Mouse (Mus musculus): ENCODE results near the gene Tc2n. TPM values are rescaled to one million over a fixed set of nuclear protein-coding genes. Genes with fewer than 3 reads are reported as not detected.
A peak's percentile ranks its signal among the peaks of the same experiment; 100 is the strongest.

Gene Tc2n
- 0.35 and 1.3 TPM in 2 replicates for polyA plus RNA-seq (2015; fragmentation: Nextera tagmentation; extraction: Ambion mirVana)

DNA sequence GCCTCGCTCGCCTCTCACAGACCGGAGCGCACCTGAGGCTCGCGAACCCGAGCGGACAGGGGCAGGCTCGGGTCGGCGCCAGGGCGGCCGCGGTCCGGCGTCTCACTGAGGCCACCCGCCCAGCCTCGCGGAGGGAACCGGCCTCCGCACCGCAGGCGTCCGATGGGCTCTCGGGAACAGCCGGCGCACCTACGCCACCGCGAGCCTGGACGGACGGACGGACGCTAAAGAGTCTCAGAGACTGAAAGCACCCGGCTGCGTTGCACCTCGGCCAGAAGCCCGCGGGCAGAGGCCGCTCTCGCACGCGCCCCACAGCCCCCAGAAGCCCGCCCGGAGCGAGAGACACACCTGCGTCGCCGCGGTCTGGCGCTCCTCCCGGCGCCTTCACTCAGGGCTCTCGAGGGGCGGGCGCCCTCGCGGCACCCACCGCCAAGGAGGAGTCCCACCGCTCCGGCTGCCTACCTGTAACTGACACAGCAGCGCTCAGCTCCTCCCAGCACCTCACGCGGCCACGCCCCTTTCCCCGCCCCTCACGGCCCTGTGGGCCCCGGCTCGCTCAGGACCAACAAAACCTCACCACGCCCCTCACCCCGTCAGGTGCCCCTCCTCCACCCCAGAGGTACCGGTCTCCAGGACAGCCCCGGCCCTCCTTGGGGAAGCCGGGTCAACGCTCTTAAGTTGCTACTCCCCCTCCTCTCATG, at the start of gene Tc2n:
Tc2n (minus strand) TSS at position 470 of the 701 bp plus-strand sequence.
- 1% methylated on average over 75 of the region's 75 CpGs for WGBS

DNA sequence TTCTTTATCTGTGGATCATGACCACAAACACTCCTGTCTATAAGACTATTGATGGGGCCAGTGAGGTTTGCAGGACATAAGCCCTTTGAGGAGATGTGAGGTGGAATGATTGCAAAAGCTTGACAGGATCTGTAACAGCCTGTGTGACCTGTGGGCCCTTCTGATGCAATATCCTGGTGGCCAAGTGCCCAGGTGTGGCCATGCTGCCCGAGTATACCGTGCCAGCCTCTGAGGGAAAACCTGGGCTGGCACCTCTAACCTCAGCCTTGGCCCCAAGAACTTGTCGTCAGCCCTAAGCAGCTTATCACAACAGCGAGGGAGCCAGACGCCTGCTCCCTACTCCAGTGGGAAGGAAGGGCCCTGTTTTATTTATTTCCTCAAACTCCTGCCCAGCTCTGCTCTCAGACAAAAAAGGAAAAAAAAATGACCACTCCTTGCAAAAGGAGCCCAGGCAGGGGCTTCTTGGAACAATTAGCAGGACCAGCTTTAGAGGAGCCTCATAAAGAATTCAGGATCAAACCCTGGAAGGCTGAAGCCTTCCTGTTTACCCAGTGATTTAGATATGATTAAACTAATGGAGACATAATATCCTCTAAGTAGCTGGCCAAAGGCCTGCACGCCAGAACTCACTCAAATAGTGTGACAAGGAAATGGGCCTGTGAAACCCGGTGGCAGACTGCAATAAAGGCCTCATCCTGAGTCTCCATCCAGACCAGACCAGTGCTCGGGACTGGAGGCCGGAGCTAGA, 49.2 kb upstream of the Tc2n start:
- ATAC-seq (replicated peaks; ENCODE audit: extremely low read depth, insufficient read depth, low FRiP score), result peak; percentile 46
- H3K36me3 ChIP-seq (ENCODE audit: control insufficient read depth, insufficient read depth), result no peaks in the 10 kb centered on the region
- no peaks in the 10 kb centered on the region for H3K9me3 ChIP-seq (replicated peaks; ENCODE audit: control insufficient read depth, low read length)
- no peak overlapping the region for H3K4me3 ChIP-seq (ENCODE audit: low read length)
- WGBS, result 29% methylated on average over 9 of the region's 9 CpGs
- H3K27ac ChIP-seq (ENCODE audit: low read length), result peak overlapping the region; percentile 73
- H3K27me3 ChIP-seq (ENCODE audit: control insufficient read depth, insufficient read depth, low read length), result no peaks in the 10 kb centered on the region
- H3K9ac ChIP-seq (ENCODE audit: low read length), result no peak overlapping the region
- peaks cover 6% of the 10 kb centered on the region for H3K4me1 ChIP-seq (ENCODE audit: control insufficient read depth, insufficient read depth, low read length)
- no peak overlapping the region for H3K4me2 ChIP-seq (ENCODE audit: low read depth, low read length)

More for the DNA sequence above, at the start of gene Tc2n:
- Histone ChIP-seq H3K4me3 (ENCODE audit: low read length) (peak within 1 kb of the TSS; percentile 74), H3K27me3 (ENCODE audit: control insufficient read depth, insufficient read depth, low read length) (peaks cover 5% of the 10 kb centered on the region), H3K9me3 (replicated peaks; ENCODE audit: control insufficient read depth, low read length) (no peaks in the 10 kb centered on the region), H3K9ac (ENCODE audit: low read length) (peak within 1 kb of the TSS; percentile 65), H3K4me1 (ENCODE audit: control insufficient read depth, insufficient read depth, low read length) (peaks cover 5% of the 10 kb centered on the region; the same call in 1 of the 2 replicates), H3K4me2 (ENCODE audit: low read depth, low read length) (peak within 1 kb of the TSS; percentile 100), H3K27ac (ENCODE audit: low read length) (no peak within 1 kb of the TSS), H3K36me3 (ENCODE audit: control insufficient read depth, insufficient read depth) (no peaks in the 10 kb centered on the region)
- ATAC-seq (replicated peaks; ENCODE audit: extremely low read depth, insufficient read depth, low FRiP score), result peak; percentile 93

DNA sequence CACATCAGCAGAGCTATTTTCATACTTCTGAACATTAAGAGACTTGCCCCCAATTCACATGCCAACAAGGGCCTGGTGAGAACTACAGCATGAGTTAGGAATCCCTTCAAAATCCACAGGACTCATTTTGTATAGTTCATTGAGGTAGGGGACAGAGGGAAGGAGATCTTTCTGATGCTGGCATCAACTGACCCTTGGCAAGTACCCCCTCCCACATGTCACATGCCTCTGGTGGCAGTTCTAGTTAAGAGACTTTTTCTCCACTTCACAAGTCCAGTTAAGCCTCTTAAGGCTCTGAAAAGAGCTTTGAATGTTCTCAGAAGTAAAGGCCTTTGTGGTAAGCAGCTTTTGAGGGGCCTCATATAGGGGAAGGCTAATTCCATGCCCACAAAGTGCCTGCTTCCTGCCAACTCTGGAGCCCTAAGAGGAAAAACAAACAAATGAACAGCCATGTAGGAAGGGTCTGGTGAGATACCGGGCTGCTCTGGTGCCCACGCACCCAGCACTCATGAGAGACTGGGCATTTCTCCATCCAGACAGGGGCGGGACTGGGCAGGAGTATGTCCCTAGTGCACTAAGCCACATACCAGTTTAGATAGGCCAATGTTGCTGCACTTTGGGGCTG, 48.0 kb upstream of the Tc2n start:
- H3K4me3 ChIP-seq (ENCODE audit: low read length), result no peak overlapping the region

GRCm38 (mm10) chr12:101764870-101765269, 46.5 kb upstream of the Tc2n start:
- Histone ChIP-seq H3K9ac (ENCODE audit: low read length) (no peak overlapping the region), H3K4me3 (ENCODE audit: low read length) (no peak overlapping the region), H3K4me1 (ENCODE audit: control insufficient read depth, insufficient read depth, low read length) (peaks cover 6% of the 10 kb centered on the region), H3K9me3 (replicated peaks; ENCODE audit: control insufficient read depth, low read length) (no peaks in the 10 kb centered on the region), H3K27ac (ENCODE audit: low read length) (no peak overlapping the region), H3K4me2 (ENCODE audit: low read depth, low read length) (no peak overlapping the region), H3K27me3 (ENCODE audit: control insufficient read depth, insufficient read depth, low read length) (no peaks in the 10 kb centered on the region), H3K36me3 (ENCODE audit: control insufficient read depth, insufficient read depth) (no peaks in the 10 kb centered on the region)
- ATAC-seq (replicated peaks; ENCODE audit: extremely low read depth, insufficient read depth, low FRiP score), result no peak
- 75% methylated on average over 5 of the region's 5 CpGs for WGBS

More for the DNA sequence above, 48.0 kb upstream of the Tc2n start:
- H3K9me3 ChIP-seq (replicated peaks; ENCODE audit: control insufficient read depth, low read length), result no peaks in the 10 kb centered on the region
- 0 out of 2 replicates have a peak, but pooled peaks have one; percentile 23 for ATAC-seq (replicated peaks; ENCODE audit: extremely low read depth, insufficient read depth, low FRiP score)
- H3K27ac ChIP-seq (ENCODE audit: low read length), result peak overlapping the region; percentile 73; the same call in 1 of the 2 replicates
- H3K9ac ChIP-seq (ENCODE audit: low read length), result no peak overlapping the region
- 60% methylated on average over 3 of the region's 3 CpGs for WGBS
- no peaks in the 10 kb centered on the region for H3K36me3 ChIP-seq (ENCODE audit: control insufficient read depth, insufficient read depth)
- peaks cover 6% of the 10 kb centered on the region for H3K4me1 ChIP-seq (ENCODE audit: control insufficient read depth, insufficient read depth, low read length)
- H3K4me2 ChIP-seq (ENCODE audit: low read depth, low read length), result no peak overlapping the region
- no peaks in the 10 kb centered on the region for H3K27me3 ChIP-seq (ENCODE audit: control insufficient read depth, insufficient read depth, low read length)

DNA sequence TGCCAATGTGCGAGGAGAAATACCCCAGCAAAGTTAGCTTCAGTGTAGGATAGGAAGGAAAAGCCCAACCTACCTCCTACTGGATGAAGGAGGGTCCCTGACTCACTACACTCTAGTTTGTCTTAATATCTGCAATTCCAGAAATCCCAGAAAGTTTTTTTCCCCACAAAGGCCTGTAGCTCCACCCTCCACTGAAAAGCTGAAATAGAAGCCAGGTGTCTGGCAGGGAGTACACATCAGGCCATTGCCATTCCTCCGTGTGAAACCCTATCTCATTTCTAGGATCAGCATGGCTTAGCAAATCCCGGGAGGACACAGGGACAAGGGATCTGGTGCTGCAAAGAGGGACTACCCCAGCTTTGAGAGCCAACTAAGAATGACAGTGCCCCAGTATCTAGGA, 44.7 kb upstream of the Tc2n start:
- H3K9me3 ChIP-seq (replicated peaks; ENCODE audit: control insufficient read depth, low read length), result no peaks in the 10 kb centered on the region
- 45% methylated on average over 3 of the region's 3 CpGs for WGBS

DNA sequence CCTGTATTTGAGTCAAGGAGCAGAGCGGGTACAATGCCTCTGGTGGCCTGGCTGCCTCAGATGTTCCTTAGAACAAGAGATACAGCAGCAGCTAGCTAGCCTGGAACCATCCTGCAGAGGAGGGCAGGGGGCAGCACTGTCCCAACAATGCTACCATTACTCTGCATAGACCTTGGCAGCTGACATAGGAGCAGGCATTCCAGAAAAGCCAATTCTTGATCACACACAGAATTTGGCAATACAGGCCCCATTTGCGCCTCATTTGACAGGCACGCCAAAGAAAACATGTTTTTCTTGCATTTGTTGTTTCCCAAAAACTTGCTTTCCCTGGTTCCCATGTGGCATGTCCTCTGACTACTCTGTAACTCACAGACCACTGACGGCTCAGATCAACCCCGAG, 43.7 kb upstream of the Tc2n start:
- H3K27ac ChIP-seq (ENCODE audit: low read length), result no peak overlapping the region
- H3K4me2 ChIP-seq (ENCODE audit: low read depth, low read length), result no peak overlapping the region
- ATAC-seq (replicated peaks; ENCODE audit: extremely low read depth, insufficient read depth, low FRiP score), result no peak
- H3K9ac ChIP-seq (ENCODE audit: low read length), result no peak overlapping the region
- 81% methylated on average over 5 of the region's 5 CpGs for WGBS
- no peaks in the 10 kb centered on the region for H3K36me3 ChIP-seq (ENCODE audit: control insufficient read depth, insufficient read depth)
- no peak overlapping the region for H3K4me3 ChIP-seq (ENCODE audit: low read length)
- no peaks in the 10 kb centered on the region for H3K9me3 ChIP-seq (replicated peaks; ENCODE audit: control insufficient read depth, low read length)
- no peaks in the 10 kb centered on the region for H3K27me3 ChIP-seq (ENCODE audit: control insufficient read depth, insufficient read depth, low read length)
- peaks cover under 1% of the 10 kb centered on the region; the same call in 1 of the 2 replicates for H3K4me1 ChIP-seq (ENCODE audit: control insufficient read depth, insufficient read depth, low read length)

More for the DNA sequence above, 44.7 kb upstream of the Tc2n start:
- Histone ChIP-seq H3K4me3 (ENCODE audit: low read length) (no peak overlapping the region), H3K4me1 (ENCODE audit: control insufficient read depth, insufficient read depth, low read length) (peaks cover 6% of the 10 kb centered on the region), H3K36me3 (ENCODE audit: control insufficient read depth, insufficient read depth) (no peaks in the 10 kb centered on the region), H3K27ac (ENCODE audit: low read length) (no peak overlapping the region), H3K27me3 (ENCODE audit: control insufficient read depth, insufficient read depth, low read length) (no peaks in the 10 kb centered on the region), H3K9ac (ENCODE audit: low read length) (no peak overlapping the region), H3K4me2 (ENCODE audit: low read depth, low read length) (no peak overlapping the region)
- ATAC-seq (replicated peaks; ENCODE audit: extremely low read depth, insufficient read depth, low FRiP score), result no peak

DNA sequence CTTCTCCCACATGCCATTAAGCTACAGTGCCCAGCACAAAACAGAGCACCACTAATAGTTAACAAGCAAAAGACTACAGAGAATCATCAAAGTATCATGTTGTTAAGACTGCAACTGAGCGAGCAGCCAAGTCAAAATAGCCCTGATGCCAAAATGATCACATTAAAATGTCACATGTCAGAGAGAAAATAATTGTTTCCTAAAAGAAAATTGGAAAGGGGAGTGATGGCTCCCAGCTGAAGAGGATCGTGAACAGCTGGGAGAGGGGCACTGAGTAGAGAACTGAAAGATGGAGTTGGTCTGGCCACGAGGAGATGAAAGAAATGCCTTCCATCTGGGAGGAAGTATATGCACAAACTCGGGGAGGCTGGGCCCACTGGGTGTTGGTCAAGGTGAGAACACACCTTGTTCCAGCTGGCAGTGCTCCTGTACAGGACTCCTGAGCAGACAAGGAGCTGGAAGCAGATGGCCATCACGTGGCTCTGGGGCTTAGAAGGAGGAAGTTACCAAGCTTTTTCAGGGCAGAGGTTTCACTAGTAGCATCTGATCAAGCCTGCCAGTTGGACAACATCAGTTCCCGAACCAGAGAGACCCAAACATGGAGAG, 41.2 kb upstream of the Tc2n start:
- H3K27ac ChIP-seq (ENCODE audit: low read length), result no peak overlapping the region
- H3K36me3 ChIP-seq (ENCODE audit: control insufficient read depth, insufficient read depth), result no peaks in the 10 kb centered on the region
- H3K9me3 ChIP-seq (replicated peaks; ENCODE audit: control insufficient read depth, low read length), result no peaks in the 10 kb centered on the region
- H3K9ac ChIP-seq (ENCODE audit: low read length), result no peak overlapping the region
- H3K4me2 ChIP-seq (ENCODE audit: low read depth, low read length), result no peak overlapping the region
- H3K27me3 ChIP-seq (ENCODE audit: control insufficient read depth, insufficient read depth, low read length), result no peaks in the 10 kb centered on the region
- H3K4me1 ChIP-seq (ENCODE audit: control insufficient read depth, insufficient read depth, low read length), result no peaks in the 10 kb centered on the region
- 53% methylated on average over 6 of the region's 6 CpGs for WGBS
- ATAC-seq (replicated peaks; ENCODE audit: extremely low read depth, insufficient read depth, low FRiP score), result no peak
- no peak overlapping the region for H3K4me3 ChIP-seq (ENCODE audit: low read length)

DNA sequence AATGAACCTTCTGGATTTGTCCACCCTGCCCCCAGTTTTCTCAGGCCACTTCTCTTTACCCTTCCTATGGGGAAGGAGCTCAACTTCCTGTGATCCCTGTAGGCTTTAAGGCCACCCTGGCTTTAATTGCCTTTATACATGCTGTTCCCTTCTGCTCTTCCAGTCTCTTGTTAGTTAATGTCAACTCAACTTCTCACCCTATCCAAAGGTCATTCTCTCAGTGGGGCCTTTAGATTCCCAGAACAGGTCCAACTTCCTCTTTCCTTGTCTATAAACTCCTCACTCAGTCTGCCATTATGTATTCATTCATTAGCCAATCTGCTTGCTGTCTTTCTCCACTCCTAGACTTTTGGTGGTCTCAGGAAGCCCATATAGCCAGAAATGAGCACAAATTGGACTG, 40.4 kb upstream of the Tc2n start:
- no peaks in the 10 kb centered on the region for H3K4me1 ChIP-seq (ENCODE audit: control insufficient read depth, insufficient read depth, low read length)
- no peaks in the 10 kb centered on the region for H3K9me3 ChIP-seq (replicated peaks; ENCODE audit: control insufficient read depth, low read length)
- no peak overlapping the region for H3K9ac ChIP-seq (ENCODE audit: low read length)
- no peaks in the 10 kb centered on the region for H3K36me3 ChIP-seq (ENCODE audit: control insufficient read depth, insufficient read depth)
- no peak overlapping the region for H3K4me2 ChIP-seq (ENCODE audit: low read depth, low read length)
- H3K27me3 ChIP-seq (ENCODE audit: control insufficient read depth, insufficient read depth, low read length), result no peaks in the 10 kb centered on the region
- no peak overlapping the region for H3K4me3 ChIP-seq (ENCODE audit: low read length)
- H3K27ac ChIP-seq (ENCODE audit: low read length), result no peak overlapping the region
- no peak for ATAC-seq (replicated peaks; ENCODE audit: extremely low read depth, insufficient read depth, low FRiP score)

Measured in heart, embryonic 16.5 days (tissue).